Mouse (Mus musculus) neural tube, embryonic 11.5 days (tissue): ENCODE data around the gene Fras1. TPM values are rescaled to one million over a fixed set of nuclear protein-coding genes. Genes with fewer than 3 reads are reported as not detected.

Source experiments
- ATAC-seq: fragments of 200-750 bp; cut with Nextera tagmentation; 2 replicates; pipeline ENCODE4 v1.8.0; 2017; ENCODE audit warnings: moderate number of reproducible peaks, mild to moderate bottlenecking, moderate TSS enrichment, moderate library complexity; ENCODE audit not compliant: insufficient read depth, low FRiP score, low TSS enrichment
- DNase-seq: peaks from one replicate; pipeline ENCODE4 v3.0.0-alpha.2; 2015; ENCODE audit warnings: low spot score
- H3K27ac ChIP-seq: fragments of 300-500 bp; sonication (generic); 2 replicates; pipeline ENCODE4 v1.5.1; 2014; ENCODE audit warnings: low read depth, mild to moderate bottlenecking, low read length
- H3K27me3 ChIP-seq: fragments of 300-500 bp; sonication (generic); 2 replicates; pipeline ENCODE4 v1.6.1; 2014; ENCODE audit warnings: mild to moderate bottlenecking, low read length, mixed read lengths; ENCODE audit not compliant: control insufficient read depth, insufficient read depth
- H3K36me3 ChIP-seq: fragments of 300-500 bp; sonication (generic); 2 replicates; pipeline ENCODE4 v1.6.1; 2014; ENCODE audit warnings: mild to moderate bottlenecking, low read length, moderate library complexity, mixed read lengths; ENCODE audit not compliant: control insufficient read depth, insufficient read depth
- H3K4me1 ChIP-seq: fragments of 300-500 bp; sonication (generic); 2 replicates; pipeline ENCODE4 v1.6.1; 2014; ENCODE audit warnings: low read length, mixed read lengths; ENCODE audit not compliant: control insufficient read depth, insufficient read depth
- H3K4me2 ChIP-seq: fragments of 300-500 bp; sonication (generic); 2 replicates; pipeline ENCODE4 v1.6.1; 2014; ENCODE audit warnings: low read depth, mild to moderate bottlenecking, moderate library complexity
- H3K4me3 ChIP-seq: fragments of 300-500 bp; sonication (generic); 2 replicates; pipeline ENCODE4 v1.5.1; 2014; ENCODE audit warnings: low read depth, low read length
- H3K9ac ChIP-seq: fragments of 300-500 bp; sonication (generic); 2 replicates; pipeline ENCODE4 v1.6.1; 2014; ENCODE audit warnings: mild to moderate bottlenecking, low read length
- H3K9me3 ChIP-seq: fragments of 300-500 bp; sonication (generic); 2 replicates; pipeline ENCODE4 v1.6.1; 2016; ENCODE audit warnings: low read length; ENCODE audit not compliant: control insufficient read depth
- WGBS: fragments of 180-500 bp; shearing (Covaris S2); extraction: QIAGEN DNeasy Blood & Tissue Kit; methylation state at CpG from one replicate; pipeline ENCODE4 v1.1.7; 2014; 5-methylcytosine and 5-hydroxymethylcytosine counted together
- polyA plus RNA-seq: library from polyadenylated mRNA; unstranded; fragments of >200 nt; fragmentation: Nextera tagmentation; extraction: Ambion mirVana; gene quantifications from 2 replicates; pipeline ENCODE4 v1.2.1, GENCODE M21; 2014

Gene Fras1
- polyA plus RNA-seq, 1 experiment from 2014 or later, result 5.6 TPM

GRCm38 (mm10) chr5:96481159-96481558, 107.4 kb downstream of the Fras1 start:
- Histone ChIP-seq H3K4me2 (no peak overlapping the region), H3K27ac (no peak overlapping the region), H3K9me3 (no peaks in the 10 kb centered on the region), H3K4me1 (no peaks in the 10 kb centered on the region), H3K4me3 (no peak overlapping the region), H3K27me3 (no peaks in the 10 kb centered on the region), H3K36me3 (no peaks in the 10 kb centered on the region), H3K9ac (no peak overlapping the region)
- DNase-seq (no peak), ATAC-seq (no peak)
- WGBS, result 95% methylated on average over 2 of the region's 2 CpGs

- Histone ChIP-seq H3K9me3 (no peaks in the 10 kb centered on the region), H3K4me1 (no peaks in the 10 kb centered on the region), H3K4me2 (no peak overlapping the region), H3K27me3 (no peaks in the 10 kb centered on the region), H3K9ac (no peak overlapping the region), H3K27ac (no peak overlapping the region), H3K36me3 (no peaks in the 10 kb centered on the region), H3K4me3 (no peak overlapping the region)
- 84% methylated on average over 4 of the region's 4 CpGs for WGBS
- DNase-seq (no peak), ATAC-seq (no peak)
Observed at GRCm38 (mm10) chr5:96482054-96482453, 108.3 kb downstream of the Fras1 start.

- Histone ChIP-seq H3K36me3 (no peaks in the 10 kb centered on the region), H3K27me3 (no peaks in the 10 kb centered on the region), H3K4me3 (no peak overlapping the region), H3K4me1 (no peaks in the 10 kb centered on the region), H3K9me3 (no peaks in the 10 kb centered on the region), H3K4me2 (no peak overlapping the region), H3K9ac (no peak overlapping the region), H3K27ac (no peak overlapping the region)
- WGBS, result 92% methylated on average over 1 of the region's 1 CpGs
- no peak for DNase-seq
- ATAC-seq, result no peak
Observed at GRCm38 (mm10) chr5:96492497-96492896, 118.7 kb downstream of the Fras1 start.

- DNase-seq (no peak), ATAC-seq (no peak)
- Histone ChIP-seq H3K4me2 (no peak overlapping the region), H3K27ac (no peak overlapping the region), H3K9ac (no peak overlapping the region), H3K9me3 (no peaks in the 10 kb centered on the region), H3K4me3 (no peak overlapping the region), H3K27me3 (no peaks in the 10 kb centered on the region), H3K4me1 (no peaks in the 10 kb centered on the region), H3K36me3 (no peaks in the 10 kb centered on the region)
- WGBS, result 94% methylated on average over 7 of the region's 7 CpGs
Observed at GRCm38 (mm10) chr5:96494502-96495292, 120.9 kb downstream of the Fras1 start.

- no peak overlapping the region for H3K9ac ChIP-seq
- no peak overlapping the region for H3K4me3 ChIP-seq
- H3K27me3 ChIP-seq, result no peaks in the 10 kb centered on the region
- H3K4me2 ChIP-seq, result no peak overlapping the region
- DNase-seq (no peak), ATAC-seq (no peak)
- no peaks in the 10 kb centered on the region for H3K4me1 ChIP-seq
- no peaks in the 10 kb centered on the region for H3K9me3 ChIP-seq
- no peaks in the 10 kb centered on the region for H3K36me3 ChIP-seq
- 75% methylated on average over 2 of the region's 2 CpGs for WGBS
- H3K27ac ChIP-seq, result no peak overlapping the region
Observed at GRCm38 (mm10) chr5:96498083-96498482, 124.3 kb downstream of the Fras1 start.

- Histone ChIP-seq H3K27me3 (no peaks in the 10 kb centered on the region), H3K4me3 (no peak overlapping the region), H3K36me3 (no peaks in the 10 kb centered on the region), H3K4me2 (no peak overlapping the region), H3K9me3 (no peaks in the 10 kb centered on the region), H3K27ac (no peak overlapping the region), H3K9ac (no peak overlapping the region), H3K4me1 (no peaks in the 10 kb centered on the region)
- WGBS, result 83% methylated on average over 4 of the region's 4 CpGs
- ATAC-seq, result no peak
- DNase-seq, result no peak
Observed at GRCm38 (mm10) chr5:96501783-96502182, 128.0 kb downstream of the Fras1 start.

GRCm38 (mm10) chr5:96502400-96502799, 128.6 kb downstream of the Fras1 start:
- no peak overlapping the region for H3K4me2 ChIP-seq
- H3K4me3 ChIP-seq, result no peak overlapping the region
- H3K36me3 ChIP-seq, result no peaks in the 10 kb centered on the region
- no peak for DNase-seq
- H3K27me3 ChIP-seq, result no peaks in the 10 kb centered on the region
- no peaks in the 10 kb centered on the region for H3K9me3 ChIP-seq
- no peak overlapping the region for H3K27ac ChIP-seq
- H3K4me1 ChIP-seq, result no peaks in the 10 kb centered on the region
- no peak for ATAC-seq
- 82% methylated on average over 1 of the region's 1 CpGs for WGBS
- H3K9ac ChIP-seq, result no peak overlapping the region

GRCm38 (mm10) chr5:96511005-96511404, 137.2 kb downstream of the Fras1 start:
- H3K27ac ChIP-seq, result no peak overlapping the region

GRCm38 (mm10) chr5:96513327-96513726, 139.6 kb downstream of the Fras1 start:
- ATAC-seq (no peak), DNase-seq (no peak)
- no peaks in the 10 kb centered on the region for H3K27me3 ChIP-seq
- no peaks in the 10 kb centered on the region for H3K36me3 ChIP-seq
- H3K4me2 ChIP-seq, result no peak overlapping the region
- H3K9me3 ChIP-seq, result no peaks in the 10 kb centered on the region
- WGBS, result 88% methylated on average over 4 of the region's 4 CpGs
- no peak overlapping the region for H3K4me3 ChIP-seq
- H3K4me1 ChIP-seq, result no peaks in the 10 kb centered on the region
- H3K27ac ChIP-seq, result no peak overlapping the region
- no peak overlapping the region for H3K9ac ChIP-seq

More at GRCm38 (mm10) chr5:96511005-96511404, 137.2 kb downstream of the Fras1 start:
- ATAC-seq (no peak), DNase-seq (no peak)
- no peak overlapping the region for H3K4me3 ChIP-seq
- no peak overlapping the region for H3K9ac ChIP-seq
- H3K4me2 ChIP-seq, result no peak overlapping the region
- H3K36me3 ChIP-seq, result no peaks in the 10 kb centered on the region
- no peaks in the 10 kb centered on the region for H3K4me1 ChIP-seq
- no peaks in the 10 kb centered on the region for H3K9me3 ChIP-seq
- no peaks in the 10 kb centered on the region for H3K27me3 ChIP-seq
- 85% methylated on average over 5 of the region's 5 CpGs for WGBS
